Comparison of ENCODE assay signal across 8 mouse cellular contexts in the genomic region with DNA sequence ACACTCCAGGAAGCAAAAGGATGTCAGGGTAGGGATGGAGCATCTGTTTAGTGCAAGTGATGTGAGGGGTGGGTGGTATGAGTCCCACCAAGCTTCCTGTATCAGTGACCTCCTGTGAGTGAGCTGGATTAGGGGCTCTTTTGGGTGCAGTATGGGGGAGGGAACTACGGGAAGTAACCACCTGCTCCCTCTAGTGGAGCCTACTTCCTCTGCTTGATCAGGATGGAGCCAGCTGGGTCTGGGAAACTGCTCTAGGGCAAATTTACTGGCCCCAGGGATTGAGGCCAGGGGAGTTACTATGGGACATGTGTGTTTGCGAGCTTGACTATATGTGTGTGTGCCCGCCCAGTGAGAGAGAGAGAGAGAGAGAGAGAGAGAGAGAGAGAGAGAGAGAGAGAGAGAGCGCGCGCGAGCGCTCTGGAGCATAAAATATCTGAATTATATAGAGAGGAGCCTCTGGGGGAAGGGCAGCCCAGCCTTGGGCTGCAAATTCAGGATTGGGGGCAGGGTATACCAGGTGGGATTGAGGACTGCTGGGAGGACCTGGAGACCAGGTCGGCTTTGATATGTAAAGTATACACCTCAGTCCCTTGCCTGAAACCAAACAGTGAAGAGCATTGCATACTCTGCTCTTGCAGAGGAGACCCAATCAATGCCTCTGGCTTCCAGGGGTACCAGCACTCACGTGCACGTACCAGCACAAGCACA. TPM values are rescaled to one million over a fixed set of nuclear protein-coding genes. Genes with fewer than 3 reads are reported as not detected.
DNase-seq lines count a peak whose midpoint lies in the region; ATAC-seq and TF ChIP-seq lines count a peak whose summit lies in the region.

No protein-coding gene starts in this region.

- TF ChIP-seq CTCF in cortical plate, adult 2 months (IDR thresholded peaks at IDR 0.05; ENCODE audit: extremely low read depth, insufficient read depth, low read length) = peak; percentile 54

- no peak; the same call in 1 of the 2 replicates for ATAC-seq in hindbrain, embryonic 13.5 days (ENCODE audit: low FRiP score)

- H3K4me2 ChIP-seq in hindbrain, embryonic 13.5 days = peak overlapping the region; percentile 36

- WGBS in hindbrain, embryonic 13.5 days = 15% methylated on average over 11 of the region's 11 CpGs

- H3K9ac ChIP-seq in hindbrain, embryonic 13.5 days = no peak overlapping the region

- H3K27me3 ChIP-seq in hindbrain, embryonic 13.5 days = peaks cover 14% of the 10 kb centered on the region; the same call in 1 of the 2 replicates
- H3K27me3 ChIP-seq in megakaryocyte, embryonic 14.5 days (replicated peaks) = peaks cover 24% of the 10 kb centered on the region

- no peaks in the 10 kb centered on the region for H3K36me3 ChIP-seq in hindbrain, embryonic 13.5 days
- no peaks in the 10 kb centered on the region for H3K36me3 ChIP-seq in megakaryocyte, embryonic 14.5 days (replicated peaks; ENCODE audit: low read length)

- H3K4me3 ChIP-seq in cortical plate, adult 2 months (ENCODE audit: insufficient read depth, low read length) = no peak overlapping the region
- H3K4me3 ChIP-seq in hindbrain, embryonic 13.5 days = no peak overlapping the region
- peak overlapping the region; percentile 46 for H3K4me3 ChIP-seq in megakaryocyte, embryonic 14.5 days (replicated peaks)

- no peaks in the 10 kb centered on the region for H3K9me3 ChIP-seq in hindbrain, embryonic 13.5 days
- peaks cover 9% of the 10 kb centered on the region for H3K9me3 ChIP-seq in megakaryocyte, embryonic 14.5 days

- intact Hi-C loops in left cerebral cortex, postnatal 25 days (cut with DNase I) = loop anchor here (10.0 kb wide), 1 partner anchor 335 kb away; no protein-coding TSS in a partner anchor

- no peaks in the 10 kb centered on the region for H3K4me1 ChIP-seq in cortical plate, adult 2 months (ENCODE audit: control insufficient read depth, insufficient read depth, low read length)
- H3K4me1 ChIP-seq in hindbrain, embryonic 13.5 days (replicated peaks) = peaks cover 18% of the 10 kb centered on the region
- H3K4me1 ChIP-seq in megakaryocyte, embryonic 14.5 days = peaks cover 27% of the 10 kb centered on the region

- no peak overlapping the region for H3K27ac ChIP-seq in cortical plate, adult 2 months (ENCODE audit: insufficient read depth, low read length)
- H3K27ac ChIP-seq in hindbrain, embryonic 13.5 days = no peak overlapping the region

- DNase-seq in kidney, adult 9 months = peak; percentile 10
- no peak for DNase-seq in kidney, adult 8-10 months
- peak; percentile 42 for DNase-seq in thymus, postnatal 4 days
- DNase-seq in ovary, postnatal 14 days (ENCODE audit: low spot score) = no peak
- DNase-seq in left cerebral cortex, postnatal 25 days (ENCODE audit: low spot score in 2 of 2) = no peak

- TF ChIP-seq POLR2A in cortical plate, adult 2 months (IDR thresholded peaks at IDR 0.05; ENCODE audit: extremely low read depth, insufficient read depth, low read length) = no peak

RNA-seq across cellular contexts. Expression of a gene that starts 30.5 kb away (rescaled TPM):
- polyA plus RNA-seq in cortical plate, adult 2 months (2012; rRNA removed) = 56.7 and 57.3 TPM in 2 replicates
- 158 and 163 TPM in 2 replicates for polyA plus RNA-seq in hindbrain, embryonic 13.5 days (2015; fragmentation: Nextera tagmentation; extraction: Ambion mirVana)
- polyA plus RNA-seq in megakaryocyte, embryonic 14.5 days (2012; ENCODE audit: insufficient read depth, low replicate concordance) = 5.1 and 28.0 TPM in 2 replicates
- total RNA-seq in left cerebral cortex, postnatal 25 days (2021) = 10 to 100 TPM; 69.2 to 73.1 TPM

RNA-seq across cellular contexts. Expression of a gene that starts 37.9 kb away (rescaled TPM):
- polyA plus RNA-seq in cortical plate, adult 2 months (2012; rRNA removed) = 17.1 TPM in 2 replicates
- polyA plus RNA-seq in hindbrain, embryonic 13.5 days (2015; fragmentation: Nextera tagmentation; extraction: Ambion mirVana) = 16.2 and 17.7 TPM in 2 replicates
- polyA plus RNA-seq in megakaryocyte, embryonic 14.5 days (2012; ENCODE audit: insufficient read depth, low replicate concordance) = 99.4 and 174 TPM in 2 replicates
- 10 to 100 TPM; 46.0 to 47.7 TPM for total RNA-seq in left cerebral cortex, postnatal 25 days (2021)

RNA-seq across cellular contexts. Expression of a gene that starts 39.3 kb away (rescaled TPM):
- 34.7 and 35.6 TPM in 2 replicates for polyA plus RNA-seq in cortical plate, adult 2 months (2012; rRNA removed)
- 33.9 and 35.2 TPM in 2 replicates for polyA plus RNA-seq in hindbrain, embryonic 13.5 days (2015; fragmentation: Nextera tagmentation; extraction: Ambion mirVana)
- 1.4 and 5.1 TPM in 2 replicates for polyA plus RNA-seq in megakaryocyte, embryonic 14.5 days (2012; ENCODE audit: insufficient read depth, low replicate concordance)
- 10 to 100 TPM; 50.8 to 51.2 TPM for total RNA-seq in left cerebral cortex, postnatal 25 days (2021)

Comparison
In these comparisons a context has a peak if more than half of its experiments do, and no peak if none do; other contexts are left out.
1. DNase-seq: peak in kidney, adult 9 months (single experiment) and thymus, postnatal 4 days (single experiment); none in kidney, adult 8-10 months (0 of 2), ovary, postnatal 14 days (single experiment) and left cerebral cortex, postnatal 25 days (0 of 2).